Mouse (Mus musculus) embryonic fibroblast, embryonic 13.5 days (primary cell): ENCODE data around the gene Tmigd1.

Source experiments
- CTCF ChIP-seq: IDR thresholded peaks from 2 replicates; pipeline ENCODE4 v1.5.1; 2011; ENCODE audit warnings: mild to moderate bottlenecking, control low read depth, low read length, moderate library complexity, borderline replicate concordance; ENCODE audit not compliant: insufficient read depth
- POLR2A ChIP-seq: IDR thresholded peaks from 2 replicates; pipeline ENCODE4 v1.6.1; 2011; ENCODE audit warnings: low read depth, mild to moderate bottlenecking, control low read depth, low read length, moderate library complexity

DNA sequence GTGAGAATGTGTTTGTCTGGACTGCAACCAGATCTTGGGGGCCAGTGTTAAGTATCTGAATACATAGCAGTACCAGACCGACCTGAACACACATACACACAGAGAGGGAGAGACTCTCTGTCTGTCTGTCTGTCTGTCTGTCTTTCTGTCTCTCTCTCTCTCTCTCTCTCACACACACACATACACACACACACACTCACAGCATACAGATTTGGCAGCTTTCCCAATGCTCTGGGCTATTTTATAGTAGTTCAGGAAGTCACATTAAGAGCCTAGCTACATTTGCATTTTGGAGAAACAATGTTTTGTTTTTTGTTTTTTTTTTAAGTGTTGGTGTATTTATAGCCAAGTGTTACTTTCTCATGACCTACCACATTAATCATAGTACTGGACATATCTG lies 4.8 kb upstream of the Tmigd1 start:
- no peak for TF ChIP-seq CTCF
- no peak for TF ChIP-seq POLR2A
